Mouse (Mus musculus): ENCODE measurements around the gene Wdr62.
"Not testable (repeated sequence)": the region's sequence is repeated elsewhere in the genome, so short reads cannot be mapped to it uniquely, and the experiment has no call there.

Gene Wdr62

DNA sequence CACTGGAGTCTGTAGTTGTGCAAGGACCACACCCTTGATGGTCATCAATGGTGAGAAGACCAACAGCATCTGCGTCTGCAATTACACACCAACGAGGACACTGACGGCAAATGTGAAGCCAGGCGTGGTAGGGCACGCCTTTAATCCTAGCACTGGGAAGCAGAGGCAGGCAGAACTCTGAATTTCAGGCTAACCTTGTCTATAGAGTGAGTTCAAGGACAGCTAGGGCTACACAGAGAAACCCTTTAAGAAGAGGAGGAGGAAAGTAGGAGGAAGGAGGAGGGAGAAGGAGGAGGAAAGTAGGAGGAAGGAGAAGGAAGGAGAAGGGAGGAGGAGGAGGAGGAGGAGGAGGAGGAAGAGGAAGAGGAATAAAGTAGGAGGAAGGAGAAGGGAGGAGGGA lies 14.7 kb downstream of the Wdr62 start:
- DNase-seq (ENCODE audit: low read depth) = no peak

DNA sequence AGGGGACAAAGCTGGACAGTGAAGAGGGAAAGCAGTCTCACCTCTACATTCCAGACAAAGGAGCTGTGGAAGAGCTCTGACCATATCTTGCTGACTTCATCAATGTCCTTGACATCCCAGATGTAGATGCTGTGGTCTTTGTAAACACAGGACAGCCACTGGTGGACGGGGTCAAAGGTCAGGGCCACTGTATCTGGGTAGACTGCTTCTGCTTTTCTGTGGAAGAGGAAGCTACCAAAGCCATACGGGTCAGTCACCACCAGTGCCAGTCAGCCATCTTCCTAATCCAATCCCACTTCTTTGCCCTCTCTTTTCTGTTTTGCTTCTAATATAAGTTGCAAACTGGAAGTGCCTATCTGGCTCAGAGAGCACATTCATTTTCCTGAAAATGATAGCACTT lies 15.2 kb downstream of the Wdr62 start:
- no peak for DNase-seq (ENCODE audit: low read depth)

DNA sequence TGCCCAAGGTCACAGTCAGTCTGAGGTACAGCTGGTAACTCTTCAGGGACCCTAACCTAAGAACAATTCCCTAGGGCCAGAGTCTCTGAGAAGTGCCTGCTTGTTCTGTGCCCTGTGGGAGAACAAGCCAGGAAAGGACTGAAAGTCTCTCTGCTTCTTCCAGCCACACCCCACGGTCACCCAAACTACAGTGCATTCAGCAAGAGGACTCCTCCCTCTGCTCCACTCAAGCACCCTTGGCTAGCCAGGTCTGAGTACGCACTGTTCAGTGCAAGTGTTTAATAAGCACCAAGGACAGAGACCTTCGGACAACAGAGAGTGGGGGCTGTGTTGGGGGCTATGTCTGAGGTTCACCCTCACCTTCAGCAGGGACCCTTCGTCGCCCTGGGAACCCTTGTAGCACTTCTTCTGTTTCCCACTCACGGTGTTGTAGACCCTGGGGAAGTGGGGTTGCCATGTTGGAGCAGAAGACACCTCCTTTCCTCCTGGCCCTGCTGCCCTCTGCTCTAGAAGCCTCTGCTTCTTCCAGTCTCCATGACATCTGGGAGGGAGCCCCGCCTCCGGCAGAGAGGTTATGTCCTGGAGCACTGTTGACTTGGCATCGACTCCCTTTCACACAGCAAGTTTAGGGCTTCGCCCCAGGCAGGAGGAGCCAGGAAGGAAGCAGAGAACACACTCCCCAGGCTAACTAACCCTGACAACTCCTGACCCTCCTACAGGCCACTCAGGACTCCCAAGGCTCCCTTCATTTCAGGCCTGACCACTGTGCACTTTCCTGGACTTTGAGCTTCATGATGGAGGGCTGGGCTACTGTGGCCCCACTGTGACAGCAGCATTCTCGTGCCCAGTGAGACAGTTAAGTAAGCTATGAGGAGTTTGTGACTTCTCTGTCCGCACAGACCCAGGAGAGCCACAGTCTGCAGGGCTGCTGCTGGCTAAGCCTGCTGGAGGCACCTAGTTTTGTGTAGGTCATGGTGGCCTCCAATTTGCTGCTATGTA lies 28.0 kb downstream of the Wdr62 start:
- DNase-seq (ENCODE audit: low read depth) = no peak

DNA sequence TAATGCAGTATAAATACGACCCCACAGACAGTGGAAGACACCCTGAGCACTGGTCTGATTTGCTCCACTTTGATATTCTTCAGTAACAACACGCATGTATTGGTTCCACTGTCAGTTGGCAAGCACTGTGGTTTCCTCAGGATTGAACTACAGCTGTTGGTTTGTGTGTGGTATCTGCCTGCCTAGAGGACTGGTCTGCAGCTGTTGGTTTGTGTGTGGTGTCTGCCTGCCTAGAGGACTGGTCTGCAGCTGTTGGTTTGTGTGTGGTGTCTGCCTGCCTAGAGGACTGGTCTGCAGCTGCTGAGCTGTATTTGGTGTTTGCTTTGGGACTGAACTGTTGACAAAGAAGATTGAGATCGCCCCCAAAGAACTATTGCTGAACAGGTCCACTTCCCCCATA lies 42.8 kb downstream of the Wdr62 start:
- DNase-seq (ENCODE audit: low read depth) = not testable (repeated sequence)

DNA sequence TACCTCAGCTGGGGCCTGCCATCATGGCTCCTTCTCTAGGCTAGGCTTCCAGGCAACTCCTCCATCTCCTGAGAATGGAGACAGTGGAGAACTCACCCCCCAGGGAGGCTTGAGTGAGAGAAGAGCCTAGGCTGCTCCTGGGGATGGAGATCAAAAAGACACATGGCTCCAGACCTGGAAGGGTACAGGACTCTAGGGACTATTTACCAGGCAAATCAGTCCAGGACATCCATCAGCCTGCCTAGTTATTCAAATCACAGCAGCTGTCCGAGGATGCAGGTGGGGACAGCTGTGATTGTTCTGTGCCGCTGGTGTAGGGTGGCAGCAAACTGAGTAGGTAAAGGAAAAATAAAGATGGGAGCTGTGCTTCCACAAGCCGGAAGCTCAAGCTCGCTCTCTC lies 44.6 kb downstream of the Wdr62 start, which contains the start of gene Ovol3:
Ovol3 (minus strand) TSS at position 101 of the 400 bp plus-strand sequence.
- DNase-seq (ENCODE audit: low read depth) = no peak

DNA sequence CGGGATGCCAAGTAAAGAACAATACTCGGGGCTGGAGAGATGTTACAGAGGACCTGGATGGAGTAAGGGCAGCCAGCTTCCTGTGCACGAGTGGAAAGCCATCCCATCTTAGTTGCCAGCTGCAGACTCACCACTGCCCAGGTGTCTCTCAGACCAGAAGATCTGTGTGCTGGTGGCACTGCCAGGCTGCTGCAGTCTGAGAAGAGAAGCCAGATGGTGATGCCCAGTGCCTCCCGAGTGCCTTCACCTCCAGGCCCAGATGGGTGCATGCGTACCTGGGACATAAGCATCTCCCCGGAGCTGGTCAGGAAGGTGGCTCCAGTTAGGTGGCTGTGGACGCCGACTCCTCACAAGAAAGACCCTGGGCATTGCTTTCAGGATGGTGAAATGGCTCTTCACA lies 45.1 kb downstream of the Wdr62 start:
- no peak for DNase-seq (ENCODE audit: low read depth)

DNA sequence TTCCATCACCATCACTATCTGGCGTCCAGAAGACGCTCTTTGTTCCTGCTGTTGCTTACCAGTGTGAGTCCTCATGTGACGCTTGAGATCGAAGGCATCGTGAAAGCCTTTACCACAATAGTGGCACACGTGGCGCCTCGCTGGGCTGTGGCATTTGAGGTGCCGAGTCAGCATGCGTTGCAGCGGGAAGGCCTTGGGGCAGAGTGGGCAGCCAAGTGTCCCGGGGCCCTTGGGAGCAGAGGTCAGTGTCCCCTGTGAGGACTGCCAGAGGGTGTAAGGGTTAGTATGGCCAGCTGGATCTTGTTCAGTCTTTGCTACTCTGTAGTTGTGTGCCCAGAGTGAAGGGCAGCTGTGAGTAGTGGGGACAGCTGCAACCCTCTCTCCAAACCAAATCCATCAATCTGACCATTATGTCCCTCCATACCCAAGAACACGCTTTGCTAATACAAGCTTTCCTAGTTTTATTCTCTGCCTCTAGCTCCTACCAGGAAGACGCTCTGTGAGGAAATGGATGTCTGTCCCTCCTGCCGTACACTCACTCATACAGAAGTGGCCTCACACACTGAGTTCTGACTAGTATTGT lies 45.9 kb downstream of the Wdr62 start:
- no peak for DNase-seq (ENCODE audit: low read depth)

DNA sequence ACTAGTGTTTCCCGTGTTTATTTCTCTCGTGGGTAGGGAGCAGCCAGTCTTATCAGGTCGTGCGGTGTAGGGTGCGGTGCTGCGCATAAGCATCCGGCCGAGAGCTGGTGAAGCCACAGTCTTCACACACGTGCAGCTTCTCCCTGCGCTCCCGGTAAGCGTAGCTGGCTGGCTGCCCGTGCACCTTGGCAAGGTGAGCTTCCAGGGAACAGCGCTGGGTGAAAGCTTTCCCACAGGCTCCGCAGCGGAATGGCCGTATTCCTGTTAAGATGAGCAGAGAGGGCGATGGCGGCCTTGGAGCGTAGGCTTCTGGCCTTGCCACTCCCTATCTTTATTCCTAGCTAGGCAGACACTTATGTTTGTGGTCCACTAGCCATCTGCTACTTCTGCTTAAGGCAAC lies 46.8 kb downstream of the Wdr62 start:
- no peak for DNase-seq (ENCODE audit: low read depth)

DNA sequence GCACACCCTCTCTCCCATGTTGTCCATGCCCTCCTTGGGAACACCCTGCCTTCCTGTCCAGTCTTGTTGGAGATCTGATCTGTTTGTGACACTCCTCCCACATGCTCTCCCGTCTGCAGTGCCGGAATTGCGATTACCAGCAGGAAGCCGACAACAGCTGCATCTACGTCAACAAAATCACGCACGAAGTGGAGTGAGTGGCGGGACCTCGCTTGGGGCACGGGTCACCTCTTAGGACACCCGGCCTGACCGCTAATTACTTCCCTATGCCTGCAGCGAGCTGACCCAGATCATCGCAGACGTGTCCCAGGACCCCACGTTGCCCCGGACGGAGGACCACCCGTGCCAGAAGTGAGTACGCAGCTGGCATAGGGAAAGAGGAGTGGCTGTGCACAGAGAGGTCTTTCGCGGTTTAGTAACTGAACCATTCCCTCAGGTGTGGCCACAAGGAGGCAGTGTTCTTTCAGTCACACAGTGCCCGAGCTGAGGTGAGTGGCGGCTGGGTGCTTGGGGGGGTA lies 47.5 kb downstream of the Wdr62 start:
- DNase-seq (ENCODE audit: low read depth) = peak; percentile 81

DNA sequence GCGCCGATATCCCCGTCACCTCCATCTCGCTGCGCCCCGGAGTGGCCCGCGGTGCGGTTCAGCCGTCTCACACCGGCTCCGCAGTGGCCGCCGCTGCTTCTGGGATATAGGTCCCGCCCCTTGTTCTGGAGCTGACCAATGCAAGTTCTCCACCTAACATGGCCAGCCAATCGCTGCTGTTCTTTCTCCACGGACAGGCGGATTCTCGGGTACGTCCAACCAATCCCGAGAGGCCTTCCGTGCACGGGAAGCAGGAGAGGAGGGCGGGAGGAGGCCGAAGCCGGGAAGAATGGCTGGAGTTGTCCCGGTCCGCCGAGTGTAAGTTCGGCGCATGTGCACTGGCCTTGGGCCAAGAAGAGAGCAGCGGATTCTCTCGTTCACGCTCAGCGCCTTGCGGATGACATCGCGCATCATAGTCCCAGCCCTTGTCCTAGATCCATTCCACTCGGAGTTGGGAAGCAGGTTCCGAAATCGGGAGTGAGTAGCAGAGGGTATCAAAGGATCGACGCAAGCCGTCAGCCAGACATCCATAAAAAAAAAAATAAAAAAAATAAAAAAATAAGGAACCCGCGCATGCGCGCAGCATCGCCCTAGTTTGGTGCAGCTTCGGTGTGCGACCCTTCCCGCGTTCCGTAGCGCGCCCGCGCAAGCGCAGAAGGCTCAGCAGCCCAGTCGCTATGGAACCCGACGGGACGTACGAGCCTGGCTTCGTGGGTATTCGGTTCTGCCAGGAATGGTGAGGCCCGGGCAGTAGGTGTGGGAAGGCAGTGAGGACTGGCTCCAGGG lies 48.4 kb downstream of the Wdr62 start, which contains the start of the genes Polr2i and Tbcb:
Polr2i (plus strand) TSS at position 280 of the 786 bp plus-strand sequence.
Tbcb (minus strand) TSS at position 604 of the 786 bp plus-strand sequence.
- DNase-seq (ENCODE audit: low read depth) = peak; percentile 98

DNA sequence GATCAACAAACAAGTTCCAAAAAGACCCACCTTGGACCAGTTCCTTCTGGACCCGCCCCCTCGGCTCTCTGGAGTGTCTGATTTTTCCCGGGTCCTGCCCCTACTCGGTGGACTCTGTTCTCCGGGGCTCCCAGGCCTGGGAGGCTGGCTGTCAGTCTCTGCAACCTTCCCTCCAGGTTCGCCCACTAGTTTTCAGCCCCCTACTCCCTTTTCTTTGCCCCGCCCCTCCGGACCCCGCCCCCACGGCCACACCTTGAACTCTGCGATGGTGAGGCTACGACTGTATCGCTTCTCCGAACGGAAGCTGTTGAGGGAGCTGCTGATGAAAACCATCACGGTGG lies 48.9 kb downstream of the Wdr62 start:
- no peak for DNase-seq (ENCODE audit: low read depth)

DNA sequence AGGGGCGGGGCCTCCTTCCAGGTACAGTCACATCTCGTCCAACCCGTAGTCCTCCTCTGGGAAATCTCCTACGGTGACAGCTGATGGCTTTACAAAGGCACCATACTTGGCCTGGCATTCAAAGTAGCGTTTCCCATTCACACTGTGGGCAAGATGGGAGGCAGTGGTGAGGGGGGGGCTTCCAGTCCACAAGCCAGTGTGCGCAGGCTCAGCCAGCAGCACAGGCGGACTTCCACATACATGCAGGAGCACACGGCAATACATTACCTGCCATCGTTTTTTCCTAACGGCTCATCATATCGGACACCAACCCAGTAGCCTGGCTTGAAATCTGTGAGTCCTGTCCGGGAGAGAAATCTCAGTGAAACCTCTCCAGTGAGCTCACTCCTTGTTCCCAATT lies 56.0 kb downstream of the Wdr62 start:
- DNase-seq (ENCODE audit: low read depth) = no peak

DNA sequence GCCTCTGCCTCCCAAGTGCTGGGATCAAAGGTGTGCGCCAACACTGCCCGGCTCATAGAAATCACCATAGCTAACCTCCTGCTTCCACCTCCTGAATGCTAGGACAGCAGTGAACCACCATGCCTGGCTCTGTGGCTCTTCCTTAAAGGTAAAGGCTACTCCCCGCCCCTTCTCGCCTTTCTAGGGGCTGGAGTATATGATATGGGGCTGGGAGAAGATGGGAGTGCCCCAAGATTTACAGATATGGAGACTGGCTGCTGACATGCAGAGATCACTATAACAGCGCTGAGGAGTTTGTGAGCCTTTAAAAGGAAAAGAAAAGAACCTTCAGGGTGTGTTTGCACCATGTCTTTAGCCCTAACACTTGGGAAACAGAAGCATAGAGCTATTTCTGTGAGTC lies 58.0 kb downstream of the Wdr62 start:
- no peak for DNase-seq (ENCODE audit: low read depth)

DNA sequence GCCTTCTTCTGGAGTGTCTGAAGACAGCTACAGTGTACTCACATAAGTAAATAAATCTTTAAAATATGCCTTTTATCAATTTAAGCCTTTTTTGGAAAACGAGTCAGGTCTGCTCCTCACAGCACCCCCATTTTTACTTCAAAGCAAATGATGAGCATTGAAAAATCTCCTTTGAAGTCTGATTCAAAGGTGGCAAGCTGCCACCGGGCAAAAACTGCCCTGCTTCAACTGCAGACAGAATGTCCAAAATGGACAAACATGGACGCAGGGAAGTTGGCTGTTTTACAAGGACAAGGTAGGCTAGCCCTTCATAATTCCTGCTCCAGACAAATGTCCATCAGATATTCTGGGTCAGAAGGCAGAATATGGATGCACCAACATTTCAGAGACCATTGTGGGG lies 58.8 kb downstream of the Wdr62 start:
- no peak for DNase-seq (ENCODE audit: low read depth)

DNA sequence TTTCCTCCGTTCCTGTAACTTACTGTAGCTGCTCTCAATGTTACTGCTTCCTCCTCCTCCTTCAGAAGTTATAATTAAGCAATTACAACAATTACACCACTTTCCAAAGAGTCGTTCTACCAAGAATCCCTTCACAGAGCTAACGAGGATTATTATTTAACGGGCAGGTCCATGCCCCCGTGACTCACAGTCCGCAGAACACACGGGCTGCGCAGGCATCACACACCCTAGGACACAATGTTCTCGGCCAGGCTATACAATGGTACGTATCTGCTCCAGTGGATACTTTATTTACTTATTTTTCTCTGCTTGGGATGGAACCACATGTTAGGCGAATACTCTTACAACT lies 60.2 kb downstream of the Wdr62 start:
- DNase-seq (ENCODE audit: low read depth) = no peak

DNA sequence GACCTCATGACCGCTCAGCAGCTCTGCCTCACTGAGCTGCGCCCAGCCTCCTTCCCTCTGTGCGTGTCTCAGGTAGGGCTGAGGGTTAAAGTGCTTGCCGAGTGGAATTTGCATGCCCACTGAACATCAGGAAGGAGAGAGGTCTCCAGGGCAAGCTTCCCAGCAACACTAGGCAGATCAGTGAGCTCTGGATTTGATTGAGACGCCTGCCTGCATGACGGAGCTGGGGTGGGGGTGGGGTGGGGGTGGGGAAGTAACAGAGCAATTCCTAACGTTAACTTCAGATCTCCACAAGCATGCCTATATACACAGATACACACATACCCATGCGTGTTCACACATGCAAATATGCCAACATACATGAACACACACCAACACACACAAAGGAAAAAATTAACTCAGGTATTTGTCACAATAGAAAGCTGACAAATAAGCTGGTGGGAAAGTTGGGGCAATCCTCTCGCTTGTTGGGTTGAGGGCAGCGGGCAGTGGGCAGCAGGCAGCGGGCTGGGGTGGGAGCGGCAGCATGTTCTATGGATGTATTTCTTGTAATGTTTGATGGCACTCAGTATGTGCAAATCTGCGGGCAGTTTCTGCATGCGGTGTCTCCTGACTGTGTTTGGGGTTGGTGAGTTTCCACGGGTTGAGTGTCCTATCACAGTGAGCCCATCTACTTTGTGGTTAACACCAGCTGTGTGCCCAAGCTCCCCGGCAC lies 60.8 kb downstream of the Wdr62 start:
- DNase-seq (ENCODE audit: low read depth) = peak; percentile 64

DNA sequence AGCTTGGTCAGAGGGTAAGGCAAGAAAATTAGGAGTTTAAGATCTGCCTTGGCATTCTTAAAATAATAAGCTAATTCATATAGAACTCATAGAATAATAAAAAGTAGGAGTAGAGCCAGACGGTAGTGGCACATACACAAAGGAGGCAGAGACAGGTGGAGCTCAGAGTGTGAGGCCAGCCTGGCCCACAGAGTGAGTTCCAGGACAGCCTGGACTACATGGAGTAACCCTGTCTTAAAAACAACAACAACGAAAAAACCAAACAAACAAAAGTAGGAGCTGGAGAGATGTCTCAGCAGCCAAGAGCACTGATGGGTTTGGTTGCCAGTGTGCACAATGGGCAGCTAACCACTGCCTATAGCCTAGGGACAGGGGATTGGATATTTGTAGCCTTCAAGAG lies 62.9 kb downstream of the Wdr62 start:
- no peak for DNase-seq (ENCODE audit: low read depth)

DNA sequence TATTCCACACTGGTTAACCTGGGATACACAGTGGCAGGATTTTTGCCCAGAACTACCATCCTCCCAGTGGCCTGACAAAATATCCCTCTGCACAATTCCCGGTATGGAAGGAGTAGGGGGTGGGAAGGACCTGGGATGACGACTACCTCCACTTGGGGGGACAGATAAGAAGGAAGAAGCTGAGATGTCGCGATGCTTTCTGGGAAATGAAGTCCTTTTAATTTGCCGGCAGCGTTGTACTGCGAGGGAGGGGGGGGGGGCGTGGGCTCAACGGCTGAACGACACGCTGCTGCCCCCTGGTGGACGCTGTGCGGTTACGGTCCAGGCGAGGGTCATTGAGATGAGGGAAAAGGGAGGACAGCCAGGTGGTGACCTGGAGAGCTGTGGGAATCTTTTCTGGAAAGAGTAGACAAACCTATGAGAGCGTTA lies 63.5 kb downstream of the Wdr62 start:
- peak; percentile 92 for DNase-seq (ENCODE audit: low read depth)

DNA sequence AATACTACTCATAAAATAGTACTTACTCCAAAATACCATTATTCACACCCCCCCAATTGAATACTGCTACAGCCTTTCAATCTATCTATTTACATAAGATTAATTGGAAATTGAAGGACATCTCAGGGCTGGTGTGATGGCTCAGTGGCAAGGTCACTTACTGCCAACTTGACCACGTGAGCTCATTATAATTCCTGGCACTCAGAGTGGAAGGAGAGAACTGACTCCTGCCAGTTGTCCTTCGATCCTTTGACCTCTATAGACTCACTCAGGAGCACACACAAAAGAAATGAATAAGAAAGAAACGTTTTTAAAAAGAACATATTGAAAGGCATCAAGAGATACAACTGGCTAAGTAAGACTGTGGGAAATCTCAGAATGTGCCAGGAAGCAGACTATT lies 64.3 kb downstream of the Wdr62 start:
- DNase-seq (ENCODE audit: low read depth) = no peak

DNA sequence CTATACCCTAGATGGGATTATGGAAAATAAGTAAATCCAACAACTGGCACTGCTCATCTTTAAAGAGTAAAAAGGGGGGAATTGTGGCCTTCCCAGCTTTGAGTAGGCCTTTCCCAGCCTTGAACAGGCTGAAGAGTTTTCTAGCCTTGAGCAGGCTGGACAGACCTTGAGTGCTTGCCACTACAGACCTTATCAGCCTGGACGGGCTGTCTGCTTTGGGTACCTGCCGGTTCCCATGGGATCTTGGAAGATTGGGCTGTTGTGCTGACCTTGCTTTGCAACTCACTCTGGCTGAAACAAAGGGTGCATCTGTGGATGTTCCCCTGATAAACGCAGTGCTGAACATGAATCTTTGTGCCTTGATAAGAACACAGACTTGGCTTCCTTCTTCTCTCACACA lies 66.3 kb downstream of the Wdr62 start:
- no peak for DNase-seq (ENCODE audit: low read depth)

DNA sequence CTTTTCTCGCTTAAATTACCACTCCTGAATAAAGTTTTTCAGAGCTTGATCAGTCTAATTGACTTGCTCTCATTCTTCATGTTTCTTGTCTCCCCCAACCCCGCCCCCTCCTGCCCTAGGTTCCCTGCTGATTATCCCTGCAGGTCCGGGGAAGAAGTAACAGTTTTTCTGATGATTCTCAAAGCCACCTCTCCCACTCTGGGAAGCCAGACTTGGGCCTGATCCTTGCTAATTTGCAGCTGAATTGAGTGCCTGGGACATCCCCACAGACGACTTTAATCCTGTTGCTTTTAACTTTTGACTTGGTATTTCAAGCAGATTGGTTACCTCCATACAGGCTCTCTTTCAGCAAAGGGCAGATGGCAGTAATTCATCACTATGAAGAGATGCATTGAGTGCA lies 69.2 kb downstream of the Wdr62 start:
- no peak for DNase-seq (ENCODE audit: low read depth)

DNA sequence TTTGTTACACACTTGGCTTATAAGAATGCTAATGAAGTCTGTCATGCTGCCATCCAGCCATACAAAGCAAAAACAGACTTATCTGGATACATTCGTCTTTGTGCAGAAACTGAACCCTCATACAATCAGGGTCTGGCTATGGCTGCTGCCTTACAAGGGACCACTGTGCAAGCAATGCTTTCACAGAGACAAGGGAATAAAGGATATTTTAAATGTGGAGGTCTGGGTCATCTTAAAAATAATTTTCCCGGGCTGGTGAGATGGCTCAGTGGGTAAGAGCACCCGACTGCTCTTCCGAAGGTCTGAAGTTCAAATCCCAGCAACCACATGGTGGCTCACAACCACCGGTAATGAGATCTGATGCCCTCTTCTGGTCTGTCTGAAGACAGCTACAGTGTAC lies 73.9 kb downstream of the Wdr62 start:
- not testable (repeated sequence) for DNase-seq (ENCODE audit: low read depth)

Measured in induced T-regulatory cell, adult 2 months (primary cell).